Mouse (Mus musculus): ENCODE measurements around the gene Rpl27. TPM values are rescaled to one million over a fixed set of nuclear protein-coding genes. Genes with fewer than 3 reads are reported as not detected.
"Not testable (repeated sequence)": the region's sequence is repeated elsewhere in the genome, so short reads cannot be mapped to it uniquely, and the experiment has no call there.

Rpl27 gene
- polyA plus RNA-seq, 1 experiment: 244 TPM

GRCm38 (mm10) chr11:101474298-101474697 is 32.2 kb downstream of the Rpl27 start:
- Histone ChIP-seq H3K27ac (ENCODE audit: insufficient read depth, low read depth, low read length) (no peak overlapping the region), H3K4me1 (ENCODE audit: control insufficient read depth, insufficient read depth, insufficient read length, low read length) (peaks cover 7% of the 10 kb centered on the region), H3K4me3 (ENCODE audit: low read depth, low read length) (no peak overlapping the region), H3K27me3 (ENCODE audit: control insufficient read depth, insufficient read depth, low read length) (no peaks in the 10 kb centered on the region), H3K36me3 (ENCODE audit: control insufficient read depth, insufficient read depth, low read length) (no peaks in the 10 kb centered on the region)
- WGBS: 33% methylated on average over 5 of the region's 5 CpGs
- TF ChIP-seq CTCF (IDR thresholded peaks at IDR 0.05; ENCODE audit: extremely low read depth, insufficient read length, insufficient replicate concordance, low read depth, low read length) (no peak), POLR2A (IDR thresholded peaks at IDR 0.05; ENCODE audit: low read depth, low read length) (no peak)

- H3K4me1 ChIP-seq (ENCODE audit: control insufficient read depth, insufficient read depth, insufficient read length, low read length): peaks cover 23% of the 10 kb centered on the region
- H3K4me3 ChIP-seq (ENCODE audit: low read depth, low read length); H3K27ac ChIP-seq (ENCODE audit: insufficient read depth, low read depth, low read length); H3K36me3 ChIP-seq (ENCODE audit: control insufficient read depth, insufficient read depth, low read length); H3K27me3 ChIP-seq (ENCODE audit: control insufficient read depth, insufficient read depth, low read length): not testable (repeated sequence)
- WGBS: 57% methylated on average over 4 of the region's 4 CpGs
Measured at GRCm38 (mm10) chr11:101476361-101476760, 34.3 kb downstream of the Rpl27 start.

GRCm38 (mm10) chr11:101477194-101477551 is 35.1 kb downstream of the Rpl27 start:
- Histone ChIP-seq H3K27me3 (ENCODE audit: control insufficient read depth, insufficient read depth, low read length) (no peaks in the 10 kb centered on the region), H3K36me3 (ENCODE audit: control insufficient read depth, insufficient read depth, low read length) (no peaks in the 10 kb centered on the region), H3K4me1 (ENCODE audit: control insufficient read depth, insufficient read depth, insufficient read length, low read length) (peaks cover 28% of the 10 kb centered on the region), H3K4me3 (ENCODE audit: low read depth, low read length) (no peak overlapping the region), H3K27ac (ENCODE audit: insufficient read depth, low read depth, low read length) (no peak overlapping the region)
- TF ChIP-seq POLR2A (IDR thresholded peaks at IDR 0.05; ENCODE audit: low read depth, low read length) (no peak), CTCF (IDR thresholded peaks at IDR 0.05; ENCODE audit: extremely low read depth, insufficient read length, insufficient replicate concordance, low read depth, low read length) (no peak)
- WGBS: 69% methylated on average over 4 of the region's 4 CpGs

- no peak overlapping the region for H3K27ac ChIP-seq (ENCODE audit: insufficient read depth, low read depth, low read length)
- no peaks in the 10 kb centered on the region for H3K27me3 ChIP-seq (ENCODE audit: control insufficient read depth, insufficient read depth, low read length)
- H3K4me1 ChIP-seq (ENCODE audit: control insufficient read depth, insufficient read depth, insufficient read length, low read length): peaks cover 28% of the 10 kb centered on the region
- 88% methylated on average over 10 of the region's 10 CpGs for WGBS
- H3K4me3 ChIP-seq (ENCODE audit: low read depth, low read length): no peak overlapping the region
- no peak for TF ChIP-seq CTCF (IDR thresholded peaks at IDR 0.05; ENCODE audit: extremely low read depth, insufficient read length, insufficient replicate concordance, low read depth, low read length)
- no peaks in the 10 kb centered on the region for H3K36me3 ChIP-seq (ENCODE audit: control insufficient read depth, insufficient read depth, low read length)
Measured at GRCm38 (mm10) chr11:101477552-101478211, 35.6 kb downstream of the Rpl27 start.

GRCm38 (mm10) chr11:101479171-101479635 is 37.1 kb downstream of the Rpl27 start:
- Histone ChIP-seq H3K36me3 (ENCODE audit: control insufficient read depth, insufficient read depth, low read length) (no peaks in the 10 kb centered on the region), H3K4me1 (ENCODE audit: control insufficient read depth, insufficient read depth, insufficient read length, low read length) (peaks cover 28% of the 10 kb centered on the region), H3K4me3 (ENCODE audit: low read depth, low read length) (peak overlapping the region; percentile 36), H3K27ac (ENCODE audit: insufficient read depth, low read depth, low read length) (no peak overlapping the region), H3K27me3 (ENCODE audit: control insufficient read depth, insufficient read depth, low read length) (no peaks in the 10 kb centered on the region)
- WGBS: 13% methylated on average over 18 of the region's 18 CpGs
- no peak for TF ChIP-seq CTCF (IDR thresholded peaks at IDR 0.05; ENCODE audit: extremely low read depth, insufficient read length, insufficient replicate concordance, low read depth, low read length)
- TF ChIP-seq POLR2A (IDR thresholded peaks at IDR 0.05; ENCODE audit: low read depth, low read length): no peak

- H3K4me3 ChIP-seq (ENCODE audit: low read depth, low read length): no peak overlapping the region
- no peaks in the 10 kb centered on the region for H3K36me3 ChIP-seq (ENCODE audit: control insufficient read depth, insufficient read depth, low read length)
- peak overlapping the region; percentile 74 for H3K27ac ChIP-seq (ENCODE audit: insufficient read depth, low read depth, low read length)
- 20% methylated on average over 6 of the region's 6 CpGs for WGBS
- H3K27me3 ChIP-seq (ENCODE audit: control insufficient read depth, insufficient read depth, low read length): no peaks in the 10 kb centered on the region
- H3K4me1 ChIP-seq (ENCODE audit: control insufficient read depth, insufficient read depth, insufficient read length, low read length): peaks cover 28% of the 10 kb centered on the region
- TF ChIP-seq CTCF (IDR thresholded peaks at IDR 0.05; ENCODE audit: extremely low read depth, insufficient read length, insufficient replicate concordance, low read depth, low read length) (no peak), POLR2A (IDR thresholded peaks at IDR 0.05; ENCODE audit: low read depth, low read length) (no peak)
Measured at GRCm38 (mm10) chr11:101480912-101481311, 38.8 kb downstream of the Rpl27 start.

GRCm38 (mm10) chr11:101483804-101484203 is 41.7 kb downstream of the Rpl27 start:
- TF ChIP-seq CTCF (IDR thresholded peaks at IDR 0.05; ENCODE audit: extremely low read depth, insufficient read length, insufficient replicate concordance, low read depth, low read length) (no peak), POLR2A (IDR thresholded peaks at IDR 0.05; ENCODE audit: low read depth, low read length) (no peak)
- WGBS: 29% methylated on average over 3 of the region's 3 CpGs
- Histone ChIP-seq H3K4me1 (ENCODE audit: control insufficient read depth, insufficient read depth, insufficient read length, low read length) (peaks cover 26% of the 10 kb centered on the region), H3K27me3 (ENCODE audit: control insufficient read depth, insufficient read depth, low read length) (no peaks in the 10 kb centered on the region), H3K27ac (ENCODE audit: insufficient read depth, low read depth, low read length) (no peak overlapping the region), H3K4me3 (ENCODE audit: low read depth, low read length) (no peak overlapping the region), H3K36me3 (ENCODE audit: control insufficient read depth, insufficient read depth, low read length) (no peaks in the 10 kb centered on the region)
